Mouse (Mus musculus) myocyte (in vitro differentiated cells): ENCODE measurements at regions not wholly inside any gene's neighbourhood (a gene's known extent, or its start where the extent isn't known, plus 50 kb on each side); places are given as distances from the start of the nearest gene placed in this dataset.

Experiments
- E2F4 ChIP-seq: IDR thresholded peaks from one replicate; pipeline ENCODE4 v1.6.1; 2011; ENCODE audit warnings: mild to moderate bottlenecking, control low read depth, moderate library complexity; ENCODE audit not compliant: insufficient read depth
- MAX ChIP-seq: IDR thresholded peaks from one replicate; pipeline ENCODE4 v1.6.1; 2011; ENCODE audit warnings: low read depth, mild to moderate bottlenecking, control low read depth
- MYOD1 ChIP-seq, 3 experiments: IDR thresholded peaks; one replicate each; pipeline ENCODE4 v1.6.1; 2011; ENCODE audit warnings: control low read depth in 2 of 3, low read depth in 2 of 3, mild to moderate bottlenecking in 2 of 3, moderate library complexity in 1 of 3; ENCODE audit not compliant: insufficient read length in 2 of 3, control insufficient read depth in 1 of 3
- MYOG ChIP-seq, 3 experiments: IDR thresholded peaks; one replicate each; pipeline ENCODE4 v1.6.1; 2011; ENCODE audit warnings: control low read depth in 2 of 3, low read depth in 2 of 3, mild to moderate bottlenecking in 2 of 3; ENCODE audit not compliant: insufficient read length in 2 of 3, control insufficient read depth in 1 of 3, insufficient read depth in 1 of 3
- POLR2A ChIP-seq: IDR thresholded peaks from one replicate; pipeline ENCODE4 v1.6.1; 2011; ENCODE audit warnings: low read depth, mild to moderate bottlenecking, control low read depth, moderate library complexity; ENCODE audit not compliant: insufficient read length
- POLR2AphosphoS2 ChIP-seq: IDR thresholded peaks from one replicate; pipeline ENCODE4 v1.6.1; 2011; ENCODE audit warnings: low read depth, control low read depth; ENCODE audit not compliant: insufficient read length
- REST ChIP-seq: IDR thresholded peaks from one replicate; pipeline ENCODE4 v1.6.1; 2011; ENCODE audit warnings: mild to moderate bottlenecking, control low read depth, moderate library complexity; ENCODE audit not compliant: insufficient read depth, insufficient read length
- TCF12 ChIP-seq: IDR thresholded peaks from one replicate; pipeline ENCODE4 v1.6.1; 2011; ENCODE audit warnings: mild to moderate bottlenecking, control low read depth; ENCODE audit not compliant: poor library complexity, insufficient read depth, severe bottlenecking
- TCF3 ChIP-seq: IDR thresholded peaks from one replicate; pipeline ENCODE4 v1.6.1; 2011; ENCODE audit warnings: low read depth, control low read depth; ENCODE audit not compliant: insufficient read length
- USF1 ChIP-seq: IDR thresholded peaks from one replicate; pipeline ENCODE4 v1.6.1; 2011; ENCODE audit warnings: low read depth, mild to moderate bottlenecking, control low read depth, moderate library complexity

GRCm38 (mm10) chr2:28352903-28353302 lies 93.7 kb upstream of the Ppp1r26 start:
- TF ChIP-seq MYOD1 (IDR thresholded peaks at IDR 0.05; ENCODE audit: control insufficient read depth in 1 of 3, insufficient read length in 2 of 3, low read depth in 2 of 3) (no peak), USF1 (no peak), POLR2A (no peak), MAX (no peak), E2F4 (no peak), POLR2AphosphoS2 (no peak), MYOG (IDR thresholded peaks at IDR 0.05; ENCODE audit: control insufficient read depth in 1 of 3, insufficient read depth in 1 of 3, insufficient read length in 2 of 3, low read depth in 2 of 3) (no peak), TCF3 (no peak), TCF12 (no peak), REST (no peak)
